Mouse (Mus musculus) T-helper 17 cell (primary cell): ENCODE data around the gene Notch2.

Experiments used
- in situ Hi-C, 2 experiments: fragments of 300-600 bp; cut with MboI, MseI; formaldehyde crosslinking; loops; 1 replicate in 1 of 2; 2 replicates in 1 of 2; pipeline ENCODE4 v1.15.1; 2025; ENCODE audit warnings: high pct_unique_total_duplicates in 2 of 2

Gene Notch2

DNA sequence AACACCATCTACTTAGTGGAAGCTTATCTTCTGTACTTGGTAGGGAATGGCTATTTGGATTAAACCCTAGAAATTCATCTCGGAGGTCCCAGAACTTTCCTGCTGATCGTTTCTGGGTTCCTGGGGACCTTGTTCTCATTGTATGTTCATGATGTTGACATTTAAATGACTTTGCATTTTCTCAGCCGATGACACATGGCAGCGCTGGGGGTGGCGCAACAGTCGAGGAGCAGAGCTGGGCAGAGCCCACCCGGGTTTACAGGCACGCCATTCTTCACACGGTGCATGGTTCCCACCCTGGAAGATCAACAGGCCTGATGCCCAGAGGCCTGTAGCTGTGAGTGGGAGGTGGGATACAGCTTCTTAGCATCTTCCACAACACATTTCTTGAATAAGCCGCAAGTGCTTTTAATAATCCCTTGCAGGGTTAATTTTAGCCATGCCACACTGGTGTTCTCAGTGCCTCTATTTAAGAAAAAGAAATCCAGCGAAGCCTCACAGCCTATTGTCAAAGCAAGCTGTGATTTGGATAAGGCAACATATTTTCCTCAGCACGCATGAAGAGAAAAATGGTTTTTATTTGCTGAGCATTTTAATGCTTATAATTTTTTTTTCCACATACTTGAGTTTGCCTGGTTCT lies 54.6 kb downstream of the Notch2 start:
- in situ Hi-C loops, result loop anchor here in 1 of 2 experiments (10.0 kb wide), 1 partner anchor 1003 kb away; no protein-coding TSS in a partner anchor

GRCm38 (mm10) chr3:98069161-98069560 lies 55.8 kb downstream of the Notch2 start:
- in situ Hi-C loops, result loop anchor here in 1 of 2 experiments (10.0 kb wide), 1 partner anchor 1004 kb away; no protein-coding TSS in a partner anchor

DNA sequence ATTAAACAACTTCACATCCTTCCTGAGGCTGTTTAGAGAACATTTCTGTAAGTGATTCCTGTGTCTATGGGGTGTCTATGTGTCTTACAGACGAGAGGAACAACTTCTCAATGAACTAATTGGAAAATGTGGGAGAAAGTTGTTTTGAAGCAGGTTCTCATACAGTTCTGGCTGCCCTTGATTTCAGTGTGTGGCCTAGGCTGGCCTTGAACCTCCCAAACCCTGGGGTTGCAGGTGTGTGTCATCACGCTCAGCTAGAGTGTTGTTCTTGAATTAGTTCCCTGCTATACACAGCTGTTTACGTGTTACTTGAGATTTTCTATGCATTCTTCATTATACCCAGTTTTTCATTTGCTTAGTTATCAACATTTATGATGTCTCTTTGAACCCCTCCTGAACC lies 56.5 kb downstream of the Notch2 start:
- in situ Hi-C loops, result loop anchor here in 1 of 2 experiments (10.0 kb wide), 1 partner anchor 1005 kb away; no protein-coding TSS in a partner anchor

DNA sequence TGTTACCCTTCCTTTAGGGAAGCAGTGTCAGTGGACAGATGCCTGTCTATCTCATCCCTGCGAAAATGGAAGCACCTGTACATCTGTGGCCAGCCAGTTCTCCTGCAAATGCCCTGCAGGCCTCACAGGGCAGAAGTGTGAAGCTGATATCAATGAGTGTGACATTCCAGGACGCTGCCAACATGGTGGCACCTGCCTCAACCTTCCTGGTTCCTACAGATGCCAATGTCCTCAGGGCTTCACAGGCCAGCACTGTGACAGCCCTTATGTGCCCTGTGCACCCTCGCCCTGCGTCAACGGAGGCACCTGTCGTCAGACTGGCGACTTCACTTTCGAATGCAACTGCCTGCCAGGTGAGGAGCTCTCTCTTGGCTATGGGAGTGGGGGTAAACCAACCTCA lies 59.2 kb downstream of the Notch2 start:
- in situ Hi-C loops, result no loop called here

DNA sequence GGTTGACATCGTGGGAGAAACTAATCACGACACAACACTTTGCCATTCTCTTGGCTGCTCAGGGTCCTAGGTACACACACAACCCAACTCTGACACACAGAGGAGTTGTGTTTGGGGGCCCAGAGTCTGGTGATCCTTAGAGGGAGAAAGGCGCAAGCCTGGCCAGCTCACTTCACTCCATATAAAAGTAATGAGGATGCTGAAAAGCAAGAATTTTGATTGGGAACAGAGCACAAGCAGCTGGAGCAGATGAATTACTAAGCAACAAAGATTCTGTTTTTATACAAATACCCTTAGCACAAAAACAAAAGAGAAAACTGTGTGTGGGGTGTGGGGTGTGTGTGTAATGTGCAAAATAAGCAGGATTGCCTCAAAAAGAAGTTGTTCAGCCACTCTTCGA lies 60.2 kb downstream of the Notch2 start:
- in situ Hi-C loops, result no loop called here

DNA sequence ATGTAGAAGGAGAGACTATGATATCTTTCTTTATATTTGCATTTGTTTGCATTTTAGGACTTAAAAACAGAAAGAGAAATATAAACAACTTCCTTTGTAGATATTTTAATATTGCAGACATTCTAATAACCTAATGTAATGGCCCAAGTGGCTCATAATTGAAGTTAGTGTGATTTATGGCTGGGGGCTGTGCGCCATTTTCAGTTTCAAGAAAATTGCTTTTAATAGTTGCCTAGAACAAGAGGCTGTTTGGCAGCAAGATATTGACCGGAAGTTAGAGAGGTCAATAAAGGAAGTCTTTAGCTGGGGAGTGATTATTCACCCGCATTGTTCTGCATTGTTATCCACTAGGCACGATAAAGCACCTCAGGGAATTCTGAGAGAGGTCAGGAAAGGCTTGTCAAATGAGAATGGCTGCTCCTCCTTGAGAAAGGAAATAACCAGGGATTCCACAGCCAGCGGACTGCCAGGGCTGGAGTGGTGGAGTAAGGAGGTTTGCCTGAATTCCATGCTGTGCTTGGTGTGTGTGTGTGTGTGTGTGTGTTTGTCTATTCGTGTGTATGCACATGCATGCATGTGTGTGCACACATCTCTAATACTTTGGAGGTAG lies 61.4 kb downstream of the Notch2 start:
- in situ Hi-C loops, result no loop called here

- in situ Hi-C loops, result no loop called here
Measured at GRCm38 (mm10) chr3:98077866-98078265, 64.5 kb downstream of the Notch2 start.

- in situ Hi-C loops, result no loop called here
Measured at GRCm38 (mm10) chr3:98078816-98079215, 65.5 kb downstream of the Notch2 start.

DNA sequence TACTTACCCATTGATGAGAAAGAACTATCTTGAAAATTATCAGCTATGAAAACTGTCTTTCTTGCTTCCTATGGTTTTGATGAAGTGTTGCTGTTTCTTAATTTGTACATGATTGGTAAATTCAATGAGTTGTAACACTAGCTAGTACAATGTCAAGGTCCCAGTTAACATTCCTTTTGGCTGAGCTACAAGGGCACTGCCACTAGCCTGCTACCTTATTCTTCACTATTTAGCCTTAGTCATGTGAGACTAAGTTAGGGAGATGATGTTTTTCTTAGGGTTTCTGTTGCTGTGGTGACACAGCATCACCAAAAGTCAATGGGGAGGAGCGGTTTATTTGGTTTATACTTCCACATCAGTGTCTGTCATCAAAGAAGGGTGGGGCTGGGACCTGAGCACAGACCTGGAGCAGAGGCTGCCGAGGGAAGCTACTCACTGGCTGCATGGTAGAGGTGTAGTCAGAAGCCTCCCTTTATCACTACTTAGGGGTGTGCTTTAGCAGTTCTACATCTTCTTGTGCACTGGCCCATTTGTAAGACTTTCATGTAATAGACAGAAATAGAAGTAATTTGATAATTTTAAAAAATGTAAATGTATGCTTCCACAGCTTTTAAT lies 66.4 kb downstream of the Notch2 start:
- in situ Hi-C loops, result no loop called here

- in situ Hi-C loops, result no loop called here
Measured at GRCm38 (mm10) chr3:98080630-98081029, 67.3 kb downstream of the Notch2 start.

- in situ Hi-C loops, result no loop called here
Measured at GRCm38 (mm10) chr3:98082188-98082587, 68.9 kb downstream of the Notch2 start.

DNA sequence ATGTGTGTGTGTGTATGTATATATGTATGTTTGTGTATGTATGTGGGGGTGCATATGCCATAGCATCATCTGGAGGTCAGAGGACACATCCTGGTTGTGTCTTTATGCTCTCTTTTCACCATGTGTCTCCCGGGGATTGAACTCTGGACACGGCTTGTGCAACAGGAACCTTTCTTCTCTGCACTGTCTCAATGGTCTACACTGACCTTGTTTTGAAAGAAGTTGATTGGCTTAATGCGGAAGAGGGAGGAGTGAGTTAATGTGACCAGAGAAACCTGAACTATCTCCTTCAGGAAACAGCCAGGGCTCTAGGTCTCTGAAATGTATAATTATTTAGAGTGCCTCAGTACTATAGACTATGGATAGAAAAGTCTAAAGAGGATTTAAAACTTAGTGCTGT lies 69.6 kb downstream of the Notch2 start:
- in situ Hi-C loops, result no loop called here

- in situ Hi-C loops, result no loop called here
Measured at GRCm38 (mm10) chr3:98084061-98084655, 70.8 kb downstream of the Notch2 start.

DNA sequence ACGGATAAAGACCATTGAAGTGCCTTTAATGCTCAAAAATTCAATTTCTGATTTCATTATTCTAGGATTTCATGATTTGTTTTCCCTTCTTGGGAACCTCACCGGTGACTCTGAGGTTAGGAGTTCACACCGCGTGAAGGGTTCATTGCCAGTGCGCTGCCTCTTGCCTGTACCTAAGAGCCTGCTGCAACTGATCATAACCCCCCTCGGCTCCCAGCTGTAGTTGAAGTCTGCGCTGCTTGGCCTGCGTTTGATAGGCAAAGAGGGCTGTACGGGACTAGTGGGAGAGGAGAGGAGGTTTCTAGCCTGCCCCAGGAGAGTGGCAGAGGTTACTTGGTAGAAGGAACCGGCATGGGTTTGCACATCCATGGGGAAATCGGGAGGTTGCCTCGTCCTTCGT lies 71.5 kb downstream of the Notch2 start:
- in situ Hi-C loops, result no loop called here

DNA sequence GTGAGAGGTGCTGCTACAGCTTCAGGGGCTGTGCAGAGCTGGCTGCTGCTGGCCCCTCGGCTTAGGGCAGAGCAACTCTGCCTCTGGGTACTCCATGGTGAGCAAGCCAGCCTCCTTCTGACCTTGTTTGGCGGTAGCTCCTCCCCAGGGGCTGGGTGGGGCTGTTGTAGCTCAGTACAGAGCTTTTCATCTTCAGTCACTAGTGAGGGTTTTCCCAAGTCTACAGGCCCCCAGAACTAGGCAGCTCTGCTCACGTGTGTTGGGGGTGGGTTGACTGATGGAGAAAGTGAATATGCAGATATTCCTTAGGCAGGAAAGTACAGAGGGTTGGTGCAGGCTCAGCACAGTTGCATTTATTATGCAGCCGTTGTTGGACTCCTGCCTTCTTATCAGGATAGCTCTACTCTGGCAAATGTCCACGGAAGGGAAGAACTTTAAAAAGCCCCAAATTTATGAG lies 72.5 kb downstream of the Notch2 start:
- in situ Hi-C loops, result no loop called here

DNA sequence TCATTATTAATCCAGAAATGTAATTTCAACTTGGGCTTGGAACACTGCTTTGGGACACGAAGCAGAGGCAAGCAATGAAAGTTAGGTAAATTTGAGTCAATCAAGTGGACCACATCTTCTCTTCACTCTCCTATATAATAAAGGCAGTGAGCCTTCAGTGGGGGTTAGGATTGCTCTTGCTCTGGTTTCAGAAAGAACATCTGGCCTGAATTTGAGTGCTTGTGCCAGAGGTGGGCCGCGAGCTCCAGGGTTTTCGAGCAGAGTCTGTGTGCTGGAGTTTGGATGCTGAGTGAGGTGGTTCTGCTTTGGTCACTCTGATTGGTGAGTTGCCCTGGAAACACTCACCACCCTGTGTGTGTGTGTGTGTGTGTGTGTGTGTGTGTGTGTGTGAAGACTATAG lies 73.1 kb downstream of the Notch2 start:
- in situ Hi-C loops, result no loop called here

GRCm38 (mm10) chr3:98086860-98087259 lies 73.5 kb downstream of the Notch2 start:
- in situ Hi-C loops, result no loop called here

GRCm38 (mm10) chr3:98087551-98087950 lies 74.2 kb downstream of the Notch2 start:
- in situ Hi-C loops, result no loop called here

GRCm38 (mm10) chr3:98089702-98090101 lies 76.4 kb downstream of the Notch2 start:
- in situ Hi-C loops, result no loop called here

- in situ Hi-C loops, result no loop called here
Measured at GRCm38 (mm10) chr3:98090129-98090528, 76.8 kb downstream of the Notch2 start.

DNA sequence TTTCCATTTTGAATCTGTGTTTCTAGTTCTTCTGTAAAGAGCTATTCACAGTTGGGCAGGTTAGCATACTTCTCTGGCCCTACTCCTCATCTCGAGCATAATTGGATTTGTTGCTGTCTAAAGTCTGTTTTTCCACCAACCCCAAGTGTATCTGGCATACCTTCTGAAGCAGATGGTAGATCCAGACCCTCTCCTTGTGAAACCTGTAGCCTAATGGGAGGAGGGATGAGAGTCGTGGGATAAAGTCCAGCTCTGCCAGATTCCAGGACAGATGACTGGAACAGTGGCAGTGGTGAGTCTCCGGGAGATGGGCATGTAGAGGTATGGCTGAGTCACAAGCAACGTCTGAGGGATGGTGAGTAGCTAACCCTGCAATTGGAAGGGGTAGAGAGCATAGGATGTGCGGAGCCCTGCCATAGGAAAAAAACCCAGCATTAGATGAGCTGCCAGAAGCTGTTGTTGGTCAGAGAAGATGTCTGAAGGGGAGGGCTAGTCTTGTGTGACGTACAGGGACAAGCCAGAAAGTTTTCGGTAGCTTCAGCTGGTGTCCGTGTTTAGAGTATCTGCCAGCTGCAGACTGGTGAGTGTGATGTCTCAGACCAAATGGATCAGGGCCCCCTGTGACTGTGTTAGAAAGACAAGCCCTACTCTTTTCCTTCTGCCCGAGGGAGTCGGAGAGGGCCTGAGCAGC lies 79.5 kb downstream of the Notch2 start:
- in situ Hi-C loops, result no loop called here

DNA sequence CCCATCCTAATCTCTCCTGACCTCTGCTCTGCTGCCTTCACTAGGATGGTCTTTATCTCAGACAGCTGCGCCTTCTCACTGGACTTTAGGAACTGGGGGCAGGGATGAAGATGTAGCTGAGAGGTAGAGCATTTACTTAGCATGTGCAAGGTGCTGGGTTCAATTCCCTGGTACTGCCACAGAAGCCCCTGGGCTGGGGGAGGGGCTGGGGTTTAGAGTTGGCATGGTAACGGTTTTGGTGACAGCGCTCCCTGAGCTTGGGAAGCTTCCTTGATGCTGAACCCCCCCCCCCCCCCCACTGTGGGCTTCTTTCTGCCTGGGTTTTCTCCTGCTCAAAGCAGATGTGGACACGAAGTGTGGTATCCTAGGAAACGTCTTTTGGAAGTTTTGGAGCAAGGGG lies 80.6 kb downstream of the Notch2 start:
- in situ Hi-C loops, result no loop called here
